Mouse (Mus musculus): Measurements from ENCODE around the gene Npb.

- TF ChIP-seq CTCF (IDR thresholded peaks at IDR 0.05; ENCODE audit: low read depth): no peak
- TF ChIP-seq EP300 (IDR thresholded peaks at IDR 0.05; ENCODE audit: low read depth): no peak
Measured at GRCm38 (mm10) chr11:120613481-120613972, 5.2 kb downstream of the Npb start.

Measured in liver, embryonic 14.5 days (tissue).